Mouse (Mus musculus) gonadal fat pad, adult 2 months (tissue): Measurements from ENCODE around the gene Prcd. TPM values are rescaled to one million over a fixed set of nuclear protein-coding genes. Genes with fewer than 3 reads are reported as not detected.

Experiments
- DNase-seq: peaks from one replicate; pipeline ENCODE4 v3.0.0-alpha.2; 2012; ENCODE audit warnings: low read depth
- polyA plus RNA-seq: library from polyadenylated mRNA; depleted of rRNA; stranded (reverse); fragments of >200 nt; gene quantifications from 2 replicates; pipeline ENCODE4 v1.2.3, GENCODE M21; 2012; rRNA removed

Prcd gene
- polyA plus RNA-seq, 1 experiment: 1.9 TPM

DNA sequence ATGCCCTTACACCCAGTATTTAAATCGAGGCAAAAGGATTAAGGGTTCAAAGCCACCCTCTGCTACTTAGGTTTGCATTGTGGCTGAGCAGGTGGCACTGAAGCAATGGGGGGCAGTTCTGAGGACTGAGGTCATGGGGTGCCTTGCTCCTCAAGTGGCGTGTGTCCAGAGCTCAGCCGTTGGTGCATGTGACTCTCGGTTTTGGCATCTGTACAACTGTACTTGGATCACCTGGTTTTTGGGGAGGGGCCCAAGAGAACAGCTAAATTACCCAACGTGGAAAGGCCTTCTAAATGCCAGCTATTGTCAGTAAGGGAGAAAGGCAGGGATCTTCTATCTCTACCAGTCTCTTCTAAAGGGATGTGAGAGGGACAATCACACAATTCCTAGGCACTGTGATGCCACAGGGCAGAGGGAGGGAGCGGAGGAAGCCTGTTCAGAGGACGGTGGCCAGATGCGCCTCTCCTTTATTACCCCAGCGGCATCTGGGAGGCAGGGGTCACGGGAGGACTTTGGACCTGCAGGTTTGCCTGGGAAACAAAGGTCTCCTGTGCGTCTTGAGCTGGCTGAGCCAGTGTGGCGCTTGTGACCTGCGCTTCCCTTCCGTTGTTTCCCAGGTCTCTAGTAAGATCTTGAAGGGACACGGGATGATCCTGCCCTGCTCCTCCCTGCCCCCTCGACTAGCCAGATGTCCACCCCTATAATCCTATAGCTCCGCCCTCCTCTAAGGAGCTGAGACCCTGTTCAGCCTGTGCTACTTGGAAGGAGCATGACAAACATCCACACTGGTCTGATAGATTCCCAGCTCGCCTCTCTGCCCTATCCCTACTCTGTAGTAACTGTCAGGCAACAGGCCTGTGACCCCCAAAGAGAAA lies 37.6 kb downstream of the Prcd start:
- DNase-seq: no peak

DNA sequence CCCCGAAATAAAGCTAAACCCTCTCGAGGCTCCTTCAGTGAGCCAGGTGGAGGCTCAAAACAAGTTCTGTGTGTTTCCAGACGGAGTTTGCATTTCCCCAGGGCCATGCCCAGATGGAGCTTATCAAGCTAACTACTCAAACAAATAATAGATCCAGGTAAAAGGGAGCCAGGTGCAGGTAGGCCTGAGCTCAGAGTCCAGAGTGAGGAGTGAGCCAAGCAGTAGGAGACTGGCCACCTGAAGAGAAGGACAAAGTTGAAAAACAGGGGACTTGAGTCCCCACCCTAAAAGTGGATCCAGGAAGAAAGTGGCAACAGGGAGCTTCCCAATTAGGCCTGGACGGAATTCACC lies 40.5 kb downstream of the Prcd start:
- no peak for DNase-seq

DNA sequence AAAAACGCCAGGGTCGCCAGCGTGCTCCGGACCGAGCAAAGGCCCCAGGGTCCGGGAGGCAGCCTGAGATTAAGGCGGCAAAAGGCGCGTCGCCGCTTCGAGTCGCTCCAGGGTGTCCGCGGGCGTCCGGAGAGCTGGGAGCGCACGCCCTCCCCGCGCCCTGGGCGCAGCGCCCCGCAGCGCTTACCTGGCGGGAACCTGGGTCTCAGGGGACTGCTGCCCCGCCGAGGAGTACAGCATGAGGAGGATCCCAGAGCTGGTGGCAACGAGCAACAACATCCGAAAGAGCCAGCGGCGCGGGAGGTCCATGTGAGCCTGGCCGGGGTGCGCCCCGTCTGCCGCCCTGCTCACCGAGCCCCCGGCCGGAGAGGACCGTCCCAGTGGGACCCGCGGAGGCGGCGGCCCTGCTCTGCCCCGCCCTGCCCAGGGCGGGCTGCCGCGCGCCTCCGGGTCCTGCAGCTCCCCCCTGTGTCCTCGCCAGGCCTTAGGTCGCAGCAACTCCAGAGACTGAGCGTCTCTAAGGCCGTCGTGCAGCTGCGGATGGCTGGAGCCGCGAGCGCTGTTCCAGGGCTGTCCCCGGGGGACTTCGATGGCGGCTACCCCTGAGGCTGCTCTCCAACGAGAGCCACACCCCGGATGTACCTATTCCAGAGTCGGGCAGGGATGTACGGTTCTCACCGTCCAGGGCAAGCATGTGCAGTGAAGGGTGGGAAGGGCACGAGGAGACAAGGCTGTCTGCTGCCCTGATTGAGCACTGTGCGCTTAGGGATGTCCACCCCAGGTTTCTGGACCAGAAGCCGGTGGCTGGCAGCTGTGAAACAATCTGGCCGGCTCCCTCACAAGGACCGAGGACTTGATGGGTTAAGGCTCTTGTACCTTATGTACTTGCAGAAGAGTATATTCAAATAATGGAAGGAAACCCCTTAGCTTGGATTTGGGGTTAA lies 41.2 kb downstream of the Prcd start:
- DNase-seq: no peak

DNA sequence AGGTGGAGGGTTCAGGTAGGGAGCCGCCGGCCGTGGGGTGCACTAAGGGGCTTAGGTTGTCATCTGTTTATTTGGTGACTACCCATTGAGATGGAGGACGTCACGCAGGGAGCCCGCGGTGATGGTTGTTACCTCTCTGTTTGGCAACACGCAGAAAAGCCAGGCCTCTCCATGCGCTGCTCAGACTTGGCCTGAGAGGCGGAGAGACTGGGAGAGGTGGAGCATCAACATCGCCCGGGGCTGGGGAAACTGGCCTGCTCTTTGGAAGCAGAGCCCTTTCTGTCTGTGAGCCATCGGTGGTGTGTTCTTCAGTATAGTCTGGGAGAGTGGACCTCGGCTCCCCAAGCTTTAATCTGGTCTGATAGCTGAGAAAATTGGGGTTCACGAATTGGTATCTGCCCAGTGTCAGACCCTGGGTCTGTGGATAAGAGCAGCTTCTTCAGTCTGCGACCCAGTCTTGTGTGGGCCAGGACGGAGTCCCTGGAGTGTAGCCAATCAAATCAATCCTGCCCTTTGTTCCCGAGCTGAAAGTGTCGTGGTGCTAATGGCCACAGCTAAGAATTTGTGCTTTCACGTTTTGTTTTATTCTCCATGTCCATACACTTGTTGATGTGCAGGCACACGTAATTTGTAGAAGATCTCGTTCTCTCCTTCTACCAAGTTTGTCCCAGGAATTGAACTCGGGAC lies 42.0 kb downstream of the Prcd start:
- no peak for DNase-seq

DNA sequence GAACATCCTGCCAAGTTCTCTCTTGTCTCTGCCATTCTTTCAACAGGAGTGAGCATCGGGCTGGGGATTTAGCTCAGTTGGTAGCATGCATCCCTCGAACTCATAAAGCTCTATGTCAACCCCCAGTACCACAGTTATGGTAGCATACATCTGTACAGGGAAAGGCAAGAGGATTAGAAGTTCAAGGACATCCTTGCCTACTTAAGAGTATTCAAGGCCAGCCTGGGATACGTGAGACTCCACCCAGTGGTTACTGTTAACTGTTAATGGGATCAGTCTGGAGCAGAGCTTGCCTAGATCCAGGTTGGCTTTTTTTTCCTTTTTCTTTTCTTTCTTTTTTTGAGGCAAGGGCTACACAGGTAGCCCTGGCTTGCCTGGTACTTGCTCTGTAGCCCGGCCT lies 43.1 kb downstream of the Prcd start:
- no peak for DNase-seq

DNA sequence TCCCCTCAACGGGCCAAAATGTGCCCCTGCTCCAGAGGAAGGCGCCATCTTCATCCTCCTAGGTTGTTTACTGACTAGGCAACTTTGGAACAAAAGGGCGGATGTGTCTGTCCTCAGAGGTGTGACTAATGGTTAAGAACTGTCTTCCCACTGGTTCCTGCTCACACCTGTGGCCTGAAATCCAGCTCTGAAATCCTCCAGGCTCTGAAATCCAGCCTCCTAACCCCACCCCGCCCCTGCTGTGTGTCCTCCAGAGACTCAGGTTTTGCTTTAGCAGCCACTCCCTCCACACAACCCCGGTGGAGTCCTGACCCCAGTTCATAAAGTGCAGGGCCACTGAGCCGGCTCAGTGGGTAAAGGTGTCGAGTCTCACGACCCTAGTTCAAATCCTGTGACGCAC lies 44.2 kb downstream of the Prcd start:
- no peak for DNase-seq

DNA sequence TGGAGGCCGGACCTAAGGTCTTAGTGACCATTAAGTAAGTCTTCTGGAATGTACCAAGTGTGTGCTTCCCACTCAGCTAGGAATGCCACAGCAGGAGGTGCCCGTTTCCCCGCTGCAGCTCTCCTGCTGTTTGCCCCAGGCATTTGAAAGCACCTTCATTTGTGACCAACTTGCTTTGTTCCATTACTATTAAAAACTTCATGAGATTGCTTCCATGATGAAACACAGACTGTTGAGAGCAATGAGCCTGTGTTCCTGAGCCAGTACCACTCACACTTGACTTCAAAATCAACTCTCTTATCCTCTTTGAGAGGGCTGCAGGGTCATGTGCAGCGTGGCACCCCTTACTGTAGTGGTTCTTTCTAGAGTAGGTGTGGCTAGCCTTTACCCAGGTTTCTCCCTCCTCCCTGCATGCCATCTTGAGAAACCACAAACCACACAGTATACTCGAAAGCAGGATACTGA lies 48.1 kb downstream of the Prcd start:
- no peak for DNase-seq

DNA sequence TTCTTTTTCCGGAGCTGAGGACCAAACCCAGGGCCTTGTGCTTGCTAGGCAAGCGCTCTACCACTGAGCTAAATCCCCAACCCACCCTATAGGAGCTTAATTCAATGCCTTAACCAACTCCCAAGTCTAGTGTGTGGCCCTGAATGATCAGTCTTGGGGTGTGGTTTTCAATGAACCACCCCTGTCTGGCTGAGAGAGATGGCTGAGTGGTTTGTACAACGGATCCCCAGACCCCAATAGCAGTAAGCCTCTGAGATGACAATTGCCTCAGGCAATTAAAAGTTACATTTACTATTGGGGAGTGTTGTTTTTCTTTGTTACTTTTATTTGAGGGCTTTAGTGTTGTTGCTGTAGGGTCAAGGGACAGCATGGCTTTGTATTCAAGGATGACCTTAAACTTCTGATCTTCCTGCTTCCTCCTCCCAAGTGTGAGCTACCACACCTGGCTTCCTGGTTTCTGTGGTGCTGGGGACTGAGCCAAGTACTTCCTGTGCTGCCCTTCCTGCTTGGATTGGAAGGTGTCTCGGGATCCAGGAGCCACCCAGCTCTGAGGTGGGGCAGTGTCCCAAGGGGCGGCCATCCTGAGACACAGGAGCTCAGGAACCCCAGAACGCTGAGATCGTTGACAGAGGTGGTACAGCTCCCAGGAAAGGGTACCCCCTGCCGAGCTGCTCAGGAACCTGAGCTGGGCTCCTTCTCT lies 51.2 kb downstream of the Prcd start:
- DNase-seq: no peak

DNA sequence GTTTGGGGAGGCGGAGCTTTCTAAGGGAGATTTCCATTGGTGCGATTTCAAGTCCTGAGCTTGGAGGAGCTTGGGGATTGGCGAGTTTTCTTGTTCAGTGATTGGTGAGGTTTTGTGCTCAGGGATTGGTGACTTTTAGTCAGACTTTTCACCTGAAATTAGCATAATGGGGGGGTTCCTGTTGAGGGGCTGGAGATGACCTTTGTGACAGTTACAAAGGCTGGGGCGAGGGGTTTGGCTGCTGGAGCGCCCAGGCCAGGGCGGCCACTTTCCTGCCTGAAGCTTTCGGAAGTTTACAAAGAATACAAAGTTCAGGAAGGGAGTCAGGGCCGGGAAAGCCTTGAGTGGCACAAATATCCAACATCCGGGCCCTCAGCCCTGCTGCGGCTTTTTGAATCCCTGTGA lies 51.9 kb downstream of the Prcd start:
- DNase-seq: no peak

DNA sequence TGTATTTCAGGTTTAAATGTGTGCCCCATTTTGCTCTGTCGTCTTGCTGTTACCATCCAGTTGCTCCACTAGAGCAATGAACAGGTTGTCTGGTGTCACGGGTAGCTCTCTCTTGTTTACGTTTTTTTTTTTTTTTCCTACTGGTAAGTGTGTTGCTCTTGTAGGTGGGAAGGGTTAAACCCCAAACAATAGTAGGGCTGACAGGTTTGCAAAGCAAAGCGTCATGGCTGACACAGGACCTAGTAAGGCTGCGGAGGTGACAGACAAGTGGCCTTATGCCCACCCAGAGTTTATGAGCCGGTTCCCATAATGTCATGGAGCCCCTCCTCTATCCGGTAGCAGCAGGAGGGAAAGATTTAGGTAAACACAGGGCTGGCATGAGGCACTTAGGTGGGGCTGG lies 53.0 kb downstream of the Prcd start:
- no peak for DNase-seq

DNA sequence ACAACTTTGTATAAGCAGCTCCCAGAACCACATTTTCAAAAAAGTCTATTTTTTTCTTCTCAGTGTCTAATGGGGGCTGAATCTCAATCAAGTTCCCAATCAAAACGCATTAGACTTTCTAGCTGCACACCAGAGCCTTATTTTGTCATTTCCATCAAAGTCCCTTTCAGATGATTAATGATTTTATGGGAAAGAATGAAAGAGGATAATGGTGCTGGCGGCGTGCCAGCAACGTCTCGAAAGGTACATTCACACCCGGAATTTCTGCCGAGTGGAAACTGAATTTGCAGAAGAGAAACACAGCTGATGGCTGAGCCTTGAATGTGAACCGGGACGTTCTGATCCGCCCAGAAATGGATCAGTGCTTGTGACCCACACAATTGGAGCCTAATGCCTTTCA lies 56.8 kb downstream of the Prcd start:
- no peak for DNase-seq

DNA sequence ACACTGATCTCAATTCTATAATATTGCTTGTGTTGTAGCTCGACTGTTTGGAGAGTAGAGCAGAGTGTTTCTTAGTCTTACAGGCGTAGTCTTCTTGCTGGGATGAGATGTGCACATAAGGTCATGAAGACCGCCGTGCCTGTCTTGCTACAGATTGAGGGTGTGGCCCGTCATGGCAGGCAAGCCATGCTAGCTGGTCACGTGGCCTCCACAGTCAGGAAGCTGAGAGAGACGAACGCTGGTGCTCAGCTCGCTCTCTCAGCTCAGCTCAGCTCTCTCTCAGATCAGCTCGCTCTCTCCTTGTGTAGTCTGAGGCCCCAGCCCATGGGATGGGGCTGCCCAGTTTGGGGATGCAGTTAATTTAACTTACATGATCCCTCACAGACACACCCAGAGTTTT lies 57.5 kb downstream of the Prcd start:
- no peak for DNase-seq

DNA sequence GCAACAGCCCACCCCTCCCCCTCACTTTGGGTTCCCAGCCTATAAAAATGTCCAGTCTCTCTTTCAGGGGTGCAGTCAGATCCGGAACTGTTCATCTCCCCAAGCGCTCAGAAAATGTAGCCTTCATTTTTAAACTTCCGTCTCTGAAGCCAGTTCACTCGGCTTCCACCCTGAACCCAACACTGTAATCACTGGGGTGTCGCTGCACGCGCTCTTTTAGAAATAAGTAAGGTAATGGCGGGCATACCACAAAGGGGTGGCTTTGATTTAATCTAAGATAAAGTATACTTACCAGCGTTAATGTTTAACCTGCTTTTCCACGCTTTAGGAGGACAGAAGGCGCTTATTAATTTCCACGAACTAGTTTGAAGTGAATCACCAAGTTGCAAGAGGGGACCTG lies 60.7 kb downstream of the Prcd start:
- DNase-seq: no peak

Other genes with a start within 250 kb of the Prcd start
- gene Rnf157, start 240.5 kb upstream of the Prcd start, polyA plus RNA-seq: 12.5 and 16.1 TPM in 2 replicates
- 110 and 127 TPM in 2 replicates for gene Ubald2, start 219.4 kb upstream of the Prcd start, polyA plus RNA-seq
- gene Qrich2, start 187.3 kb upstream of the Prcd start, polyA plus RNA-seq: 1.2 and 3.0 TPM in 2 replicates
- gene Prpsap1, start 159.3 kb upstream of the Prcd start, polyA plus RNA-seq: 64.2 and 89.9 TPM in 2 replicates
- 29.1 and 37.2 TPM in 2 replicates for gene Sphk1, start 122.6 kb upstream of the Prcd start, polyA plus RNA-seq
- gene Ube2o, start 72.1 kb upstream of the Prcd start, polyA plus RNA-seq: 20.5 and 21.5 TPM in 2 replicates
- 0.36 TPM in 1 of 2 replicates, not detected in the other for gene Aanat, start 67.1 kb upstream of the Prcd start, polyA plus RNA-seq
- 29.9 and 33.8 TPM in 2 replicates for gene Rhbdf2, start 26.5 kb upstream of the Prcd start, polyA plus RNA-seq
- gene Cygb, start 779 bp downstream of the Prcd start, polyA plus RNA-seq: 50.3 and 55.4 TPM in 2 replicates
- 0.57 TPM in 1 of 2 replicates, not detected in the other for gene St6galnac1, start 122.0 kb downstream of the Prcd start, polyA plus RNA-seq
- gene Mxra7, start 174.5 kb downstream of the Prcd start, polyA plus RNA-seq: 13.9 and 31.5 TPM in 2 replicates
- 20.9 and 25.9 TPM in 2 replicates for gene Mettl23, start 189.7 kb downstream of the Prcd start, polyA plus RNA-seq
- gene Jmjd6, start 189.9 kb downstream of the Prcd start, polyA plus RNA-seq: 27.9 and 32.5 TPM in 2 replicates
- 34.2 and 36.7 TPM in 2 replicates for gene Mfsd11, start 198.9 kb downstream of the Prcd start, polyA plus RNA-seq
- 279 and 335 TPM in 2 replicates for gene Srsf2, start 199.6 kb downstream of the Prcd start, polyA plus RNA-seq